Mouse (Mus musculus): Measurements from ENCODE around the gene Cblc.

DNA sequence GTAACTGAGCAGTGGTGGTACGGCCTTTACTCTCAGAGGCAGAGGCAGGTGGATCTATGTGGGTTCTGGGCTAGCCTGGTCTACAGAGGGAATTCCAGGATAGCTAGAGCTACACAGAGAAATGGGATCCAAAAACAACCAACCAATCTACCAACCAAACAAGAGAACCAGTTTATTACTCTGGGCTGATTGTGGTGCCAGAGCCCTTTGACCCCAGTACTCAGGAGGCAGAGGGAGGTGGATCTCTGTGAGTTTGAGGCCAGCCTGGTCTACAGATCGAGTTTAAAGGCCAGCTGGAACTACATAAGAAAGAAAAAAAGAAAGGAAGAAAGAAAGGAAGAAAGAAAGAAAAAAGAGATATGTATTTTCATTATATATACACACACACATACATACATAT lies 1.4 kb downstream of the Cblc start:
- TF ChIP-seq CTCF (IDR thresholded peaks at IDR 0.05; ENCODE audit: borderline replicate concordance, insufficient read depth, low read length) (no peak), POLR2A (IDR thresholded peaks at IDR 0.05; ENCODE audit: low read depth, low read length) (no peak)

Data from embryonic fibroblast, embryonic 13.5 days (primary cell).